Mouse (Mus musculus): Measurements from ENCODE around the gene Elk4. TPM values are rescaled to one million over a fixed set of nuclear protein-coding genes. Genes with fewer than 3 reads are reported as not detected.

The Elk4 gene
- total and polyA plus RNA-seq, 2 experiments: 17.2 to 39.4 TPM

DNA sequence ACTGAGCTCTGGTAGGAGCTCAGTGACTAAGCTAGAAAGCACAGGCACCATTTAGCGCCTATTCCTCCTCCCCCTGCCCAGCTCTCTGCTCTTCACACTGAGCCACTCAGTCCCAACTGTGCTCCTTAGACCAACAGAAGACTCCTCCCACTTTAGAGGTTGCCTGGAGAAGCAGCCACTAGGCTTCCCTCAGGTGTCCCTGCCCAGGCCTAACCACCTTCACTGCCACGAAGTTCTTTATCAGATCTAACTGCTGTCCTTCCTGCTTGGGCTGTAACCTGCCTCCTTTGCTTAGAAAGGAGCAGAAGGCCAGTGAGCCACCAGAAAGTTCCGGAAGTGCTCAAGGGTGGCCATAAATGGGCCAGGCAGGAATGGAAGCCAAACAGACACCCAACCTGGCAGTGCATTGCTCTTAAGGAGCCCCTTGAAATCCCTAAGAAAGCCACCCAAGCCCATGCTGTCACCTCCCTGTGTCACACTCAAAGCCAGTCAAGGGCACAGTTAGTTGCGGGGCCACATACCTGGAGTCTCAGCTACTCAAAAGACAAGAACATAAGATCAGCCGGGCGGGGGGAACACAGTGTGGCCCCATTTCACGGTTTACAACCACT is 47.8 kb downstream of the Elk4 start:
- TF ChIP-seq POLR2A (IDR thresholded peaks at IDR 0.05; ENCODE audit: extremely low read depth, insufficient read depth, low read length): no peak
- TF ChIP-seq CTCF (IDR thresholded peaks at IDR 0.05; ENCODE audit: low read depth, low read length): no peak
- no peak for DNase-seq (ENCODE audit: extremely low read depth, low read depth, low spot score)
- no peak overlapping the region for H3K9ac ChIP-seq (ENCODE audit: low read depth, low read length)
- no peaks in the 10 kb centered on the region for H3K79me2 ChIP-seq (ENCODE audit: control insufficient read depth, insufficient read depth, low read length)
- WGBS: 82% methylated on average over 7 of the region's 7 CpGs
- H3K27me3 ChIP-seq (ENCODE audit: control insufficient read depth, insufficient read depth, low read length): no peaks in the 10 kb centered on the region
- no peak overlapping the region for H3K27ac ChIP-seq (replicated peaks; ENCODE audit: insufficient read depth, low read depth, low read length)
- no peaks in the 10 kb centered on the region for H3K36me3 ChIP-seq (ENCODE audit: control insufficient read depth, insufficient read depth, low read length)
- no peak overlapping the region for H3K4me3 ChIP-seq (ENCODE audit: insufficient read depth, low read depth, low read length)
- no peaks in the 10 kb centered on the region for H3K4me1 ChIP-seq (ENCODE audit: control insufficient read depth, insufficient read depth, low read length)

DNA sequence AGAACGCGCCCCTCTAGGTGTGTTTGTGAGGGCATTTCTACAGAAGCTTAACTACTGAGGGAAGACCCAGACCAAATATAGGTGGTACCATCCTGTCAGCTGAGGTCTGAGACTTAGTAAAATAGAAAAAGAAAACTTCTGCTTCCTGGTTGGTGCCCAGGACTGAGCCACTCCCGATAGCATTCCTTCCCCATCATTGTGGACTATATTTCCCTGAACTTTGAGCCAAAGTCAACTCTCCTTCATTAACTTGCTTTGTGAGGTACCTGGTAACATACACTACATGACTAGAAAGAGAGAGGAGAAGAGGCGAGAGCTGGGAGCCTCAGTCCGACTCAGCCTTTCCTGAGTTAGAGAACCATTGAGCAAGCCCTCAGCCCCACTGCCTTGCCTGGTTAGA is 51.2 kb downstream of the Elk4 start:
- Histone ChIP-seq H3K27me3 (ENCODE audit: control insufficient read depth, insufficient read depth, low read length) (no peaks in the 10 kb centered on the region), H3K9ac (ENCODE audit: low read depth, low read length) (no peak overlapping the region), H3K4me3 (ENCODE audit: insufficient read depth, low read depth, low read length) (no peak overlapping the region), H3K27ac (replicated peaks; ENCODE audit: insufficient read depth, low read depth, low read length) (no peak overlapping the region), H3K4me1 (ENCODE audit: control insufficient read depth, insufficient read depth, low read length) (no peaks in the 10 kb centered on the region), H3K36me3 (ENCODE audit: control insufficient read depth, insufficient read depth, low read length) (no peaks in the 10 kb centered on the region), H3K79me2 (ENCODE audit: control insufficient read depth, insufficient read depth, low read length) (no peaks in the 10 kb centered on the region)
- WGBS: 84% methylated on average over 5 of the region's 5 CpGs
- TF ChIP-seq CTCF (IDR thresholded peaks at IDR 0.05; ENCODE audit: low read depth, low read length): no peak
- no peak for TF ChIP-seq POLR2A (IDR thresholded peaks at IDR 0.05; ENCODE audit: extremely low read depth, insufficient read depth, low read length)
- DNase-seq (ENCODE audit: extremely low read depth, low read depth, low spot score): no peak

DNA sequence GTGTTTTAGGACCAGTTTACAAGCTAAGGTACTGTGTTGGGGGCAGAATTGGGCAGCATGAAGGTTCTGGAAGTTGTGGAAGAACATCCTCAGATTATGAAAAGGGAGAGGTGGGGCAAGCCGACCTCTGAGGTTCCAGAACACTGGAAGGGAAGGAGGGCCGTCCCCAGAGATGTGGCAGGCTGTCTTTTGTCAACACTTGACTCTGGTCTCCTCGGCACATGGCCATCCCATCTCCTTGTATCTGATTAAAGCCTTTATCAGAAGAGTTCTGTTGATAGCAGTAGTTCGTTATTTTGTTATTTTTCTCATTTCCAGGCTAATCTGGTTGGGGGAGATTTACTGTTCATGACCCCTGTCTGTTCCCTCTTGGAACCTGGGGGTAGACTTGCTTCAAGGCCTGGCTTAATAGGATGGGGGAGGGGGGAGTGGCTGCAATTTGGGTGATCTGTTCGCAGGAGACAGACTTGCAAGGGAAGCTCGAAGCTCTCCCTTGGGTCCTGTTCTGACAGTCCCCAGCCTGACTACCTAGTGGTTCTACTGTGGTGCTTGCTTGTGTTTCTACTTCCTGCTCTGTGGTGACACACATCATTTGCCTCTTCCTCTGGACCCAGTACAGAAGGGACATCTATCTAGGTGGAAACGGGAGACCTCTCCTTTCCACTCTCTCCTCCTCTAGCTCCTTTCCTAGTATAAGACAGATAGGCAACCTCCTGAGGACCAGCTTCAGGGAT is 52.8 kb downstream of the Elk4 start:
- Histone ChIP-seq H3K36me3 (ENCODE audit: control insufficient read depth, insufficient read depth, low read length) (no peaks in the 10 kb centered on the region), H3K4me3 (ENCODE audit: insufficient read depth, low read depth, low read length) (no peak overlapping the region), H3K27me3 (ENCODE audit: control insufficient read depth, insufficient read depth, low read length) (no peaks in the 10 kb centered on the region), H3K79me2 (ENCODE audit: control insufficient read depth, insufficient read depth, low read length) (no peaks in the 10 kb centered on the region), H3K9ac (ENCODE audit: low read depth, low read length) (no peak overlapping the region), H3K4me1 (ENCODE audit: control insufficient read depth, insufficient read depth, low read length) (no peaks in the 10 kb centered on the region), H3K27ac (replicated peaks; ENCODE audit: insufficient read depth, low read depth, low read length) (no peak overlapping the region)
- WGBS: 60% methylated on average over 7 of the region's 7 CpGs
- DNase-seq (ENCODE audit: extremely low read depth, low read depth, low spot score): no peak
- TF ChIP-seq POLR2A (IDR thresholded peaks at IDR 0.05; ENCODE audit: extremely low read depth, insufficient read depth, low read length) (no peak), CTCF (IDR thresholded peaks at IDR 0.05; ENCODE audit: low read depth, low read length) (no peak)

DNA sequence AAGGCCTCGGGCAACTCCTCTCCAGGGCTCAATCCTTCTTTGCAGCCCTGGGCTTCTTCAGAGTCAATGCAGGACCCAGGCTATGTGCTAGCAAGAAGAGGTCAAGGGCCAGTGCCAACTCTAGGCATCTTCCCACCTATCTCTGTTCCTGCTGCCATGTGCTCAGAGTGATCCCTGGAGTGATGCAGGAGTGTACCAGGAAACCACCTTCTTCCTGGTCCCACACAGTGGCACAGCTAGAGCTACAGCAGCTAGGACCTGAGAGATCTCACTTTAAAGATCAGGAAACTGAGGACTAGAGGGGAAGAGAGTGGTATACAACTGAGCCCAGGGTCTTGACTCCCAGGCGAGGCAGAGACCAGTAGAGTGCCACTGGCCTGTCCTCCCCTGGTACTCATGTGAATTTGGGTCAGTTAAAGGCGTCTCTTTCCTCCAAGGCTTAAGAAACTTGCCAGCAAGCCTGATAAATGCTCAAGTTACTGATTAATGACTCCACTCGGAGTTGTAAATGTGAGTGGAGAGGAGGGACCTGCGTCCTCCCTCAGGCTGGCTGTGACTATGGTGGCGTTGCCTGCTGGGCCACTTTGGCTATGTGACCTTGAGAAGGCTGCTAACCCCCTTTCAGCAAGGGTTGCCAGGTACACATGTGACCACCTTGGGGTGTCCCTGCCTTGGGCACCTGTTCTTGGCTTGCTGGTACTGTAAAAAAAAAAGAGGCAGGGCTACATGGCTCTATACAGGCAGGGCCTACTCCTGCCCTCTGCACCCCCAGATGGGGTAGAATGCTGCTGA is 54.5 kb downstream of the Elk4 start:
- no peak for DNase-seq (ENCODE audit: extremely low read depth, low read depth, low spot score)
- Histone ChIP-seq H3K36me3 (ENCODE audit: control insufficient read depth, insufficient read depth, low read length) (no peaks in the 10 kb centered on the region), H3K27ac (replicated peaks; ENCODE audit: insufficient read depth, low read depth, low read length) (no peak overlapping the region), H3K4me1 (ENCODE audit: control insufficient read depth, insufficient read depth, low read length) (no peaks in the 10 kb centered on the region), H3K79me2 (ENCODE audit: control insufficient read depth, insufficient read depth, low read length) (no peaks in the 10 kb centered on the region), H3K27me3 (ENCODE audit: control insufficient read depth, insufficient read depth, low read length) (no peaks in the 10 kb centered on the region), H3K4me3 (ENCODE audit: insufficient read depth, low read depth, low read length) (no peak overlapping the region), H3K9ac (ENCODE audit: low read depth, low read length) (no peak overlapping the region)
- 63% methylated on average over 6 of the region's 6 CpGs for WGBS
- TF ChIP-seq POLR2A (IDR thresholded peaks at IDR 0.05; ENCODE audit: extremely low read depth, insufficient read depth, low read length) (no peak), CTCF (IDR thresholded peaks at IDR 0.05; ENCODE audit: low read depth, low read length) (no peak)

DNA sequence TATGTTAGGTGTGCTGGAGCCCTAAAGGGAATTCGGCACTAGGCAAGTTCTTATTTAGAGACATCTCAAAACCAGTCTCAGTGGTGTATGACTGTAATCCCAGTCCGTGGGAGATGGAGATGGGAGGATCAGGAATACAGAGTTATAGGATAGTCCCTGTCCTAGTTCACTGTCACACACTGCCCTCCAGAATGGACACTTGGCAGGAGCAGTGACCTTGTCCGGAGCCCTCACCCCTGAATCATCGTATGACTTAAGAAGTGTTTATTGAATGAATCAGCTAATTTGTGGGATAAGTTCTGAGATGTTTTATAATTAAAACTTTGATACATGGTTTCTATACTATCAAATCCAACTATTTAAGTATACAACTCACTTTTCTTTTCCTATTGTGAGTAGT is 55.7 kb downstream of the Elk4 start:
- H3K27me3 ChIP-seq (ENCODE audit: control insufficient read depth, insufficient read depth, low read length): 0 out of 2 replicates have a peak, but pooled peaks cover 4% of the 10 kb centered on the region
- no peaks in the 10 kb centered on the region for H3K36me3 ChIP-seq (ENCODE audit: control insufficient read depth, insufficient read depth, low read length)
- DNase-seq (ENCODE audit: extremely low read depth, low read depth, low spot score): no peak
- WGBS: 70% methylated on average over 4 of the region's 4 CpGs
- no peaks in the 10 kb centered on the region for H3K79me2 ChIP-seq (ENCODE audit: control insufficient read depth, insufficient read depth, low read length)
- no peak overlapping the region for H3K27ac ChIP-seq (replicated peaks; ENCODE audit: insufficient read depth, low read depth, low read length)
- H3K4me1 ChIP-seq (ENCODE audit: control insufficient read depth, insufficient read depth, low read length): 0 out of 2 replicates have a peak, but pooled peaks cover 2% of the 10 kb centered on the region
- TF ChIP-seq CTCF (IDR thresholded peaks at IDR 0.05; ENCODE audit: low read depth, low read length): no peak
- TF ChIP-seq POLR2A (IDR thresholded peaks at IDR 0.05; ENCODE audit: extremely low read depth, insufficient read depth, low read length): no peak
- no peak overlapping the region for H3K9ac ChIP-seq (ENCODE audit: low read depth, low read length)
- no peak overlapping the region for H3K4me3 ChIP-seq (ENCODE audit: insufficient read depth, low read depth, low read length)
